Mouse (Mus musculus) R1 (cell line): Measurements from ENCODE around the gene Stk38l.
"Not testable (repeated sequence)": the region's sequence is repeated elsewhere in the genome, so short reads cannot be mapped to it uniquely, and the experiment has no call there.

Experiments used
- DNase-seq: peaks from one replicate; pipeline ENCODE4 v3.0.0-alpha.2; 2018; ENCODE audit warnings: low read depth, low spot score

The Stk38l gene

GRCm38 (mm10) chr6:146770005-146770745, 45.4 kb downstream of the Stk38l start:
- DNase-seq = no peak

GRCm38 (mm10) chr6:146770808-146771207, 46.0 kb downstream of the Stk38l start:
- no peak for DNase-seq

GRCm38 (mm10) chr6:146775864-146776263, 51.1 kb downstream of the Stk38l start:
- not testable (repeated sequence) for DNase-seq

GRCm38 (mm10) chr6:146776610-146777389, 52.0 kb downstream of the Stk38l start:
- no peak for DNase-seq

GRCm38 (mm10) chr6:146778055-146778454, 53.3 kb downstream of the Stk38l start:
- no peak for DNase-seq

GRCm38 (mm10) chr6:146781566-146781965, 56.8 kb downstream of the Stk38l start:
- no peak for DNase-seq

GRCm38 (mm10) chr6:146793527-146793926, 68.7 kb downstream of the Stk38l start:
- DNase-seq = peak; percentile 62

- no peak for DNase-seq
Measured at GRCm38 (mm10) chr6:146795166-146795923, 70.5 kb downstream of the Stk38l start.

GRCm38 (mm10) chr6:146795924-146796545, 71.2 kb downstream of the Stk38l start, which contains the start of gene Arntl2:
TSS of gene Arntl2 (plus strand) at chr6:146796055.
- DNase-seq = peak; percentile 83

- no peak for DNase-seq
Measured at GRCm38 (mm10) chr6:146797446-146797845, 72.7 kb downstream of the Stk38l start.

GRCm38 (mm10) chr6:146809991-146810390, 85.2 kb downstream of the Stk38l start:
- DNase-seq = no peak

- no peak for DNase-seq
Measured at GRCm38 (mm10) chr6:146813007-146813406, 88.2 kb downstream of the Stk38l start.

- peak; percentile 60 for DNase-seq
Measured at GRCm38 (mm10) chr6:146820177-146820965, 95.6 kb downstream of the Stk38l start.

- no peak for DNase-seq
Measured at GRCm38 (mm10) chr6:146821958-146822357, 97.2 kb downstream of the Stk38l start.

- DNase-seq = peak; percentile 71
Measured at GRCm38 (mm10) chr6:146824727-146825486, 100.1 kb downstream of the Stk38l start.

- no peak for DNase-seq
Measured at GRCm38 (mm10) chr6:146825487-146825773, 100.6 kb downstream of the Stk38l start.
